Mouse (Mus musculus) layer of hippocampus, adult 9-11 months (tissue): Measurements from ENCODE around the gene Adh7.

Experiments
- DNase-seq: peaks from one replicate; pipeline ENCODE4 v3.0.0; 2022

The Adh7 gene

DNA sequence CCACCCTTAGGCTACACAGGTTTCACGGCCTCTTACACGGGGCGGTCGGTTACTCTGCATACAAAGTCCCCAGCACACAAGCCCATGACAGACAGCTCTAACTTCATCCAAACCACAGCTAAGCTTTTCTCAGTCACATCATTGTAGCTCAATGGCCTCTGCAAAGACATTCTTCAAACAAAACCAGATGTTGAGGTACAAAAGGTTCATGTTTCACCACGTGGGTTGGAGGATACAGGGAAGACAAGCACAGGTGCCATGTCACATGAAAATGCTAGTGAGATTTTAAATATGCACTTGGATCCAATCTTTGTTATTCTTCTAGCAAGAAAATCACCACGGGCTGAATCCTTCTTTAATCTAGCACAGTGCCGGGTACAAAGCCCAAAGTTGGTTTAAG is 7.8 kb downstream of the Adh7 start:
- no peak for DNase-seq

DNA sequence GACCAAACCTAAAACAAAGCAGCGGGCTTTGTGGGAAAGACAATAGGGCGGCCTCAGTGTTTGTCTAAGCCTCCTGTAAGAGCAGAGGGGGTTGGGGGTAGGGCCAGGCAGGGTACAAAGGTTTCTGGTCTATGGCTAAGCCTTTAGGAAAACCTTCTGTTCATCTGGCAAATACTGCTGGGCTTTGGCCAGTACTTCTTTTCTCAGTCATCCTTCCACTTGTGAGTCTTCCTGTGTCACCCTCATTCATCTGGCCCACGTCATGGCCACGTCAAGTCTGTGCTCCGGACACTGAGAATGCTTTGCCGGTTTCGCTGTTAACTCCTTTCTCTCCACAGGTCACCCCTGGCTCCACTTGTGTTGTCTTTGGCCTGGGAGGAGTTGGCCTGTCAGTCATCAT is 8.3 kb downstream of the Adh7 start:
- DNase-seq = no peak

GRCm38 (mm10) chr3:138226476-138226875 is 8.9 kb downstream of the Adh7 start:
- DNase-seq = no peak

DNA sequence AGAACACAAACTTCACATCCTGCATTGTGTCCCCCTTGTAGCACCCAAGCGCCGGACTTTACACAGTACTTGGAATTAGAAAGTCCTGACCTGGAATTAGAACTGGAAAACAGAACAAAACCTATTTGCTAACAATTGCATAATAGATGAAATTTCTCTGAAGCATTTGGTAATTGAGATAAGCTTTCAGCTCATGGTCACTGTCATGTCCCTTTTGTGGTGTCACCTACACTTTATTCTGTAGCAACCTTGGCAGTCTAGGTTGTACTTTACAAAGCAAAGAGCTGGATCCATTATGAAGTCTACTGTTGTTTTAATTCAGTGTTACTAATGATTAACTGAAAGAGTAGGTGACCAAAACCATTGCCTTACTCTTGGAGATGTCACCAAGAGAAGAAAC is 9.5 kb downstream of the Adh7 start:
- no peak for DNase-seq

- DNase-seq = no peak
Observed at GRCm38 (mm10) chr3:138227782-138228181, 10.2 kb downstream of the Adh7 start.

DNA sequence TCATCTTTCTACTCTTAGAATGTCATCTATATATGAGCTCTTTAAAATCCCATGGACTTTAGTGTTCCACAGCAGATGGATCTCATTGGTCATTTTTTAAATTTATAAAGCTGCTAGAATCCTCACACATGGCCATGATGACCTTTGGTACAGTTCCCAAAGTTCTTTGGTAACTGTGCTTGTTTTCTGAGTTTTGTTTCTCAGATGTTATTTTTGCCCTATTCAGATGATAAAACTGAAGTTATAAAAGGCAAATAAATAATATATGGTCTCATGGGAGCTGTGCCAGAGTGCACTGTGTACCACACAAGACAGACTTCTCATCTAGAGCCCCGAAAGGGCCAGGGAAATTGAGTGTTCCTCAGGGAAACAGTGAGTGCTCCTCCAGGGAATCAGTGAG is 11.9 kb downstream of the Adh7 start:
- no peak for DNase-seq

- DNase-seq = no peak
Observed at GRCm38 (mm10) chr3:138230266-138230665, 12.7 kb downstream of the Adh7 start.

DNA sequence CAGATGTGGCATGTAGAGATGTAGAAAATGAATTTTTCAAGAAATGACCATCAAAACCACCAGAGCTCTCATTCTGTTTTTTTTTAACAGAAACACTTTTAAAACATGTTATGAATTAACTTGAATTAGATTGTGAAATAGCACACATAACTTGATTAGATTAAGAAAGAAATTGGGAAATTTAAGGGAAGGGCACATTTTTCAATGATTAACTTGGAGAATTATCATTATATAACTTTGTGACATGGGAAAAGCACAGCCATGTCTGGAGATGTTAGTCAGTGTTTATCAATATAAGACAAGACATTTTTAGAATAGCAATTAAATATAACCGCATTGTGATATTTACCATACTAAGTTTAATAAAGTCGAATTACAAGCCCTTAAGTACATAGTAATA is 14.0 kb downstream of the Adh7 start:
- no peak for DNase-seq

DNA sequence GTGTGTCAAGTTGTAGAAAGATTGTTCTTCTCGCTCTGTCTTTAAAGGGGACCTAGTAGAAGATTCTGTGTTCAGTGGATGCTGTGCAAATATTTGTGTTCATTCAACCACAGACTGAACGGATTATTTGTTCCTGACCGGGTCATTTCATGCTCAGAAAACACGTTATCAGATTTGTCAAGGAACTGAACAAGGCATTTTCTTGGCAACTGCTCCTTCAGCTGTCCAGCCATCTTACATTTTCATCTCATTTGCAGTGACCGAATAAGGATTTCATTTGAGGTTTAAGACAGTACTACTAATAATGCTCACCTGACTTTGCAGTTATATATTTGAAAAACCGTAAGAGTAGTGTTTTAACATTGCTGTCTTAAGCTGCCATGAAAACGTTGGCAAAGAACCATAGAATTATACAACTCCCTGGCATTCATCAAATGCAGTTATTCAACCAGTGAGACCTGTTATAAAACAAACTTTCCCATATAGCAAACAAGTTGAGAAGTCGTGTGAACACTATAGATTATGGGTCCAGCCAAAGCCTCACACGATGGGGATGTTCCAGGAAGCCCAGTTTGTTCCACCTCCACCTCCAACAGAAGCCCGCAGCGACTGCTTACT is 19.1 kb downstream of the Adh7 start:
- no peak for DNase-seq

- DNase-seq = no peak
Observed at GRCm38 (mm10) chr3:138238046-138238445, 20.5 kb downstream of the Adh7 start.

GRCm38 (mm10) chr3:138239461-138239860 is 21.9 kb downstream of the Adh7 start:
- DNase-seq = no peak

DNA sequence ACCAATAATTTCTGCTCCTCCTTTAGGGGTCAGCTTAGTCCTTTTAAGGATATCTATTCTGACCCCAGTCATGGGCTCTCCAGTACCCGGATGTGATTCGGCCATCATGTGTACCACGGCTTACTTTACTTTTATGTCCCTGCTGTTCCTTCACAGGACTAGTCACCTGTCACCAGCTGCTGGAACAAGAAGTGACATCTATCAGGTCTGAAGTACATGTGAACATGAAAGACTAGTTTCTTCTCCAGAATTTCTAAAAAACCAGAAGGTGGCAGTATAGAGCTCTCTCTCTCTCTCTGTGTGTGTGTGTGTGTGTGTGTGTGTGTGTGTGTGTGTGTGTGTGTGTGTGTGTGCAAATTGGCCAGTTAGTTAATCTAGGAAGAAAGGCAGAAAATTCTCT is 22.9 kb downstream of the Adh7 start:
- DNase-seq = no peak

GRCm38 (mm10) chr3:138240942-138241341 is 23.4 kb downstream of the Adh7 start:
- DNase-seq = no peak

DNA sequence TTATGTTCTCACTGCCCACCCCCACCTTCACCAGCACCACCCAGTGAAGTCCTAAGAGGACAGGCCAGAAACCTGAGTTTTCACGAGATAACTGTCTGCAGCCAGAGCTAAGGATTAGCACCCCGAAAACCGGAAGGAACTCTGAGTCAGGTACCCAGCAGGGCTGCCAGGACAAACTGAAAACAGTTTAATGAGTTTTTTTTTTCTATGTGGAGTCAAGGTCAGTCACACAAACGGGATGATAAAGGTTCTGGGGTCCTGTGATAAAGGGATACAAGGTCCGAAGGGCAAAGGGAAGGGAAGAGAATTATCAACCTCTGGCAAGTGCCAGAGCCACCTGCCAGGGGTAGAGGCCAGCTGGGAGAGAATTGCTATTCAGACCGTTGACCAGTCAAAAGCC is 23.8 kb downstream of the Adh7 start:
- DNase-seq = no peak

- DNase-seq = no peak
Observed at GRCm38 (mm10) chr3:138242021-138242726, 24.6 kb downstream of the Adh7 start.

DNA sequence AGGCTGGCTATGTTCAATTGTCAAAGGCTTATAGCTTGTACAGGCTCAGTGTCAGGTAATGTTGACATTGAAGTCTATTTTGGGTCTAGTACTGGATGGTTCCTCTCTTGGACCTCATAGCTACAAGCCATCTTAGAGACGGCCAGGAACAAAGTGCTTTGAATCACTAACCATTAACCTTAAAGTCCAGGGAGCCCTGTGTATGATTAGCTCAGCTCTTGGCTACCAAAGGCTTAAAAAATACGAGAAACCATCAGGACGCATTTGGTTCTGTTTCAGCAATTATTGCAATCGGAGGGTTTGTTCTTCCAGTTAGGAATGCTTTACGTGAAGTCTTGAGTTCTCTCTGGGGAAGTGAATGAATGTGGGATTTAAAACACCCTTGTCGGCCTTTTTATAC is 25.4 kb downstream of the Adh7 start:
- DNase-seq = no peak

DNA sequence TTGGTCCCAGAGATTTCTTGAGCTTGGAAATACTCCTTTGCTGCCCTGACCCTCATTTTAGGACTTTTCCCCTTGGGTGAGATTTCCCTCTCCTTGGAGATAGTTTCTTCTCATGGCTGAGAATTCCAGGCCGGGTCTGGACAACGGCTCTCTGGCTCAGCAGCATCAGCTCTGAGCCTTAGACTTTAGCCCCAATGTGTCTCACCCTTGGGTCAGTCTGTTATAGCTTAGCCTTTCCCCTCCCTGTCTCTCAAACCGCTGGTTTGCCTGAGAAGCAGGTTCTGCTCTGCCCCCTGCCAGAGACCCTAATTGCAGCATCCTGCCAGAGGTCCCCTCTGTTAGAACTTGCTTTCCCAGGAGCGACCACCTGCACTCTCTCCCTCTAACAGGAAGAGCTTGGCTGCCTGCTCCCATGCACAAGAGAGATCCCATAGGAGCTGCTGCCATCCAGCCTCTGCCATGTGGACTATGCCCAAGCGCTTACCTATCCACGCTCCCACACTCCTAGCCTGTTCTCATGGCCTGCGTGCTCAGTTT is 26.8 kb downstream of the Adh7 start:
- DNase-seq = no peak

DNA sequence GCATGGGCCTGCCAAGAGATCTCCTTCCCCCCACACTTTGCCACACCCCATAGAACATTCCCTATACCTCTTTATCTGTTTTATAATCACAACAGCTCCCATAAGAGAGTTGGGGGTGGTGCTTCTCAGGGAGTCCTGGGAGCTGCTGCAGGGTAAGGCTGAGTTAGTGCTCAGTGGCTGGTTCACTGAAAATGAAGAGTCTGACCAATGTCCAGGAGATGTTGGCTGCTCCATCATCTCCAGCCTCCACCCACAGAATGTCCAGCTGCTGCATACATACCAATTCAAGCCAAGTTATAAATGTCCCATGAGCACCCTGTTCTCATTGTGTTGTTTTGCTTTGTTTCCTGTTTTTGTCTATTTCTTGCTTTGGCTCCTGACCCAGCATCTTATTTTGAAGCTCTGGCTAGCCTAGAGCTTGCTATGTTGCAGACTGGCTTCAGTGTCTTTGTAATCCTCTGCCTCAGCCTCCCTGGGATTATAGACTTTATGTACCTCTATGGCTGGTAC is 29.0 kb downstream of the Adh7 start:
- DNase-seq = no peak

GRCm38 (mm10) chr3:138247241-138247640 is 29.7 kb downstream of the Adh7 start:
- DNase-seq = no peak

- no peak for DNase-seq
Observed at GRCm38 (mm10) chr3:138248011-138248410, 30.5 kb downstream of the Adh7 start.

DNA sequence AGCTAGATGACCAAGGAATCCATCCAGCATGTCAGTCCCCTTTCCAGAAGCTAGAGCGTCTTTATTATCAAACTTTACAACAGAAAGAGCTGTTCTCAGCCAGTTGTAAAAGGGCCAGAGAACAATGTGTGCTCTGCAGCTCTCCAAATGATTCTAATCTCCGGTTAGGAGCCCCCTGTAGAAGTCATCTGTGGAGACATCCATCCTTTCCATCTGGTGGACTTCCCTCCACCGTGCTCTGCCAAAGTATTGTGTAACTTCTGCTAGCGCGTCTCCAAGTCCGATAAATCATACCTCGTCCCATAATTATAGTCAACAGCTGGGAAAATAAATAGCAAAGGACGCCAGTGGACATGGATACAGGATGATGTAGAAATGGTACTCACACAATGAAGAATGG is 31.2 kb downstream of the Adh7 start:
- no peak for DNase-seq

DNA sequence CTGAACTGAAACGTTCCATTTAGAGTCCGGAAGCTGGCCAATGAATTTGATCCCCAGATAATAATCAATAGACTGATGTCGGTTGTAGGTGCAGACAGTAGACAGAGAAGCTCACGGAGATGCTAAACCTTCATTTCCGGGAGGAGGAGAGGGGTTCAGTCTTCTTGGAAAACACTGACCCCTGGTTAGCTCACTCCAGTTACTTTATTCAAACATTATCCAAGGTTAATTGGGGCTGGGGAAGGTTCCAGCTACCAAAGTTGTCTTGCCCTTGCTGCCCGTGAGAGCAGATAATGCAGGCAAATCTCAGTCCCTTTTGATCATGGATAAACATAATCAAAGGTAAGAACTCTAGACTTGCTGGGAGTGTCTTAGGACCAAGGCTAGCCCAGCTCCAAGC is 33.6 kb downstream of the Adh7 start:
- no peak for DNase-seq

GRCm38 (mm10) chr3:138254205-138254604 is 36.6 kb downstream of the Adh7 start:
- no peak for DNase-seq

GRCm38 (mm10) chr3:138255366-138255765 is 37.8 kb downstream of the Adh7 start:
- no peak for DNase-seq
